Mouse (Mus musculus): ENCODE results near the gene Olfr589.
"Not testable (repeated sequence)": the region's sequence is repeated elsewhere in the genome, so short reads cannot be mapped to it uniquely, and the experiment has no call there.

Olfr589 gene

GRCm38 (mm10) chr7:103156256-103156655 lies at the start of gene Olfr589:
TSS of gene Olfr589 (minus strand) at chr7:103156356.
- no peak for DNase-seq (ENCODE audit: low spot score in 2 of 2)

- not testable (repeated sequence) for DNase-seq (ENCODE audit: low spot score in 2 of 2)
These were observed 28.3 kb upstream of the Olfr589 start, which contains the start of gene Olfr592 for GRCm38 (mm10) chr7:103184503-103184902. TSS of gene Olfr592 (plus strand) at chr7:103184803.

GRCm38 (mm10) chr7:103178240-103178639 lies 22.1 kb upstream of the Olfr589 start, which contains the start of gene Olfr591:
TSS of gene Olfr591 (minus strand) at chr7:103178340.
- DNase-seq (ENCODE audit: low spot score in 2 of 2), result no peak

GRCm38 (mm10) chr7:103169697-103170096 lies 13.5 kb upstream of the Olfr589 start:
- no peak for DNase-seq (ENCODE audit: low spot score in 2 of 2)

GRCm38 (mm10) chr7:103140579-103140978 lies 15.6 kb downstream of the Olfr589 start, which contains the start of gene Olfr588-ps1:
TSS of gene Olfr588-ps1 (plus strand) at chr7:103140879.
- DNase-seq (ENCODE audit: low spot score in 2 of 2), result no peak

GRCm38 (mm10) chr7:103125538-103125937 lies 30.6 kb downstream of the Olfr589 start, which contains the start of gene Olfr586:
TSS of gene Olfr586 (minus strand) at chr7:103125638.
- DNase-seq (ENCODE audit: low spot score in 2 of 2), result no peak

GRCm38 (mm10) chr7:103119406-103119805 lies 36.8 kb downstream of the Olfr589 start:
- DNase-seq (ENCODE audit: low spot score in 2 of 2), result no peak

Data from frontal cortex, postnatal 25 days (tissue).